Mouse (Mus musculus): ENCODE measurements at regions not wholly inside any gene's neighbourhood (a gene's known extent, or its start where the extent isn't known, plus 50 kb on each side); places are given as distances from the start of the nearest gene placed in this dataset.
A peak's percentile ranks its signal among the peaks of the same experiment; 100 is the strongest.

GRCm38 (mm10) chr3:35361086-35361485 is 392.8 kb upstream of the Atp11b start:
- DNase-seq (ENCODE audit: low spot score): no peak

- no peak for DNase-seq (ENCODE audit: low spot score)
Measured at GRCm38 (mm10) chr3:35365431-35365830, 388.5 kb upstream of the Atp11b start.

GRCm38 (mm10) chr3:35372276-35372675 is 381.6 kb upstream of the Atp11b start:
- DNase-seq (ENCODE audit: low spot score): no peak

GRCm38 (mm10) chr3:35387386-35387785 is 366.5 kb upstream of the Atp11b start:
- no peak for DNase-seq (ENCODE audit: low spot score)

- no peak for DNase-seq (ENCODE audit: low spot score)
Measured at GRCm38 (mm10) chr3:35392657-35393056, 361.2 kb upstream of the Atp11b start.

- no peak for DNase-seq (ENCODE audit: low spot score)
Measured at GRCm38 (mm10) chr3:35400213-35400612, 353.7 kb upstream of the Atp11b start.

- DNase-seq (ENCODE audit: low spot score): no peak
Measured at GRCm38 (mm10) chr3:35402666-35403065, 351.2 kb upstream of the Atp11b start.

- DNase-seq (ENCODE audit: low spot score): no peak
Measured at GRCm38 (mm10) chr3:35403952-35404351, 350.0 kb upstream of the Atp11b start.

GRCm38 (mm10) chr3:35404492-35405390 is 349.2 kb upstream of the Atp11b start:
- no peak for DNase-seq (ENCODE audit: low spot score)

GRCm38 (mm10) chr3:35405621-35406079 is 348.3 kb upstream of the Atp11b start:
- DNase-seq (ENCODE audit: low spot score): no peak

GRCm38 (mm10) chr3:35437687-35438086 is 316.2 kb upstream of the Atp11b start:
- no peak for DNase-seq (ENCODE audit: low spot score)

GRCm38 (mm10) chr3:35462858-35463257 is 291.0 kb upstream of the Atp11b start:
- DNase-seq (ENCODE audit: low spot score): no peak

GRCm38 (mm10) chr3:35464212-35464911 is 289.5 kb upstream of the Atp11b start:
- no peak for DNase-seq (ENCODE audit: low spot score)

- DNase-seq (ENCODE audit: low spot score): no peak
Measured at GRCm38 (mm10) chr3:35465956-35466355, 287.9 kb upstream of the Atp11b start.

- no peak for DNase-seq (ENCODE audit: low spot score)
Measured at GRCm38 (mm10) chr3:35473351-35473750, 280.6 kb upstream of the Atp11b start.

GRCm38 (mm10) chr3:35474361-35474760 is 279.5 kb upstream of the Atp11b start:
- DNase-seq (ENCODE audit: low spot score): no peak

GRCm38 (mm10) chr3:35475326-35475725 is 278.6 kb upstream of the Atp11b start:
- no peak for DNase-seq (ENCODE audit: low spot score)

GRCm38 (mm10) chr3:35480714-35481695 is 272.9 kb upstream of the Atp11b start:
- no peak for DNase-seq (ENCODE audit: low spot score)

GRCm38 (mm10) chr3:35481841-35482240 is 272.1 kb upstream of the Atp11b start:
- DNase-seq (ENCODE audit: low spot score): no peak

- DNase-seq (ENCODE audit: low spot score): peak; percentile 56
Measured at GRCm38 (mm10) chr3:35482296-35482695, 271.6 kb upstream of the Atp11b start.

GRCm38 (mm10) chr3:35482759-35483158 is 271.1 kb upstream of the Atp11b start:
- no peak for DNase-seq (ENCODE audit: low spot score)
